Mouse (Mus musculus): ENCODE data around the gene Erc1.

Erc1 gene

GRCm38 (mm10) chr6:119808726-119809505, 39.1 kb downstream of the Erc1 start:
- DNase-seq (ENCODE audit: low spot score) = no peak

GRCm38 (mm10) chr6:119803239-119803638, 44.7 kb downstream of the Erc1 start:
- DNase-seq (ENCODE audit: low spot score) = no peak

- no peak for DNase-seq (ENCODE audit: low spot score)
Observed at GRCm38 (mm10) chr6:119796911-119797486, 51.0 kb downstream of the Erc1 start.

DNA sequence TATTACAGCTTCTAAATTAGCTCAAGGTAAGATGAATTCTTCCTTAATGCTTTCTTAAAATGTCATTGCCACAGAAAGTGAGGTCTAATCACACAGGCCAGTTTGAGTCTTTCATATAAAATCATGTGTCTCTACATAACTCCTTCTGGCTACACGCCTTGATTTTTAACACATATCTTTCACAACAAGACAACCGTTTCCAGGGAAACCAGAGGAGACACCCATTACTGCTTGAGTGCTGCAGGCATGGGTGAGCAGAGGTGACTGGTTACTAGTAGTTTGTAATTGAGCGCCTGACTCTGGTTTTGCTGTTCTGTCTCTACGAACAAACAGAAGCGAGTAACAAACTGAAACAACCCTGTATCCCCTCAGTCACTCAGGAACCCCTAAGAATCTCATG, 51.7 kb downstream of the Erc1 start:
- no peak for DNase-seq (ENCODE audit: low spot score)

DNA sequence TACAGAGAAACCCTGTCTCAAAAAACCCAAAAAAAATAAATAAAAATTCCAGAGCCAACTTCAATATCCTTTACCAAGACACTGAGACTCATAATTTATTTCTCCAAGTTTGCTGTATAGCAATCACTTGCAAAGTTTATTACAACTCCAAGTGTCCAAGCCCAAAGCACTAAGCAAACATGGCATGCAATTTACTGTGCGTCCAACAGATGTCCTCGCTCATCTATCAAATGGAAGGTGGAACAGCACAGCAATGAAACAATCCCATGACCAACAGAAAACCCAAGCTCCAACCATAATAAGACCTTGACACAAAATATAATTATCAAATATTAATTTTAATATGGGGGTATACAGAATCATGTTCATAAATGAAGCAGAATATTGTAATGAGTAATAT, 55.4 kb downstream of the Erc1 start:
- peak; percentile 41 for DNase-seq (ENCODE audit: low spot score)

DNA sequence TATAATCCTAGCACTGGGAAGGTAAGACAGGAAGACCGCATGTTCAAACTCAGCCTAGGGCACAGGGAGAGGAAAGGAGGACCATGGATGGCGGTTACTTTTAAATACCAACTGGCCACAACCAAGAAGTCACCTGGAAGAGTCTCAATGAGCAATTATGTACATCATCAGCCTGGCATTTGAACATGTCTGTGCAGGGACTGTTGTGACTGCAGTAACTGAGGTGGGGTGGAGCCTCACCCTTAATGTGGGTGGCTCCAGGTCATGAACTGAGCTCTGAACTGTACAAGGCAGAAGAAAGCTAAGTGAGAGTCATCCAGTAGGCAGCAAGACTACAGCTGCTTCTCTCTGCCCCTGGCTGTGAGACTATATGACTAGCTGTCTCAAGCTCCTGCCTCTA, 65.6 kb downstream of the Erc1 start:
- no peak for DNase-seq (ENCODE audit: low spot score)

DNA sequence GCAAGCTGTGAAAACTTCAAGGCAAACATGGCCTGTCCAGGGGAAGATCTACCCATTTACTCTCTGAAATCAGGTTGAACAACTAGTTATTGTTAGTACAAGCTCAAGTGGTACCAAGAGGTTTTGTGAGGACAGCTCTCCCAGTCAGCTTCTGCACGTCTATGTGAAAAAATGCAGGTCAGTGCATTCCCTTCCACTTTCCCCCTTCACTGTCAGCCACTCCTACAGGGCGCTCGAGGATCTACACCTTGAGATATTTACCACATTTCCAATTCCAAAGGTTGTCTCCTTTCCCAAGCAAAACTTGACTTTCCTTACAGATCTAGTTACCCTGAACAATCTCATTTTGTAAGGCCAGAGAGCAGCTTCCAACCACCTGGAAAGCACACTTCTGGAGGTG, 66.9 kb downstream of the Erc1 start:
- no peak for DNase-seq (ENCODE audit: low spot score)

- DNase-seq (ENCODE audit: low spot score) = no peak
Observed at GRCm38 (mm10) chr6:119768778-119769177, 79.2 kb downstream of the Erc1 start.

GRCm38 (mm10) chr6:119764355-119764754, 83.6 kb downstream of the Erc1 start:
- no peak for DNase-seq (ENCODE audit: low spot score)

GRCm38 (mm10) chr6:119759866-119760265, 88.1 kb downstream of the Erc1 start:
- DNase-seq (ENCODE audit: low spot score) = no peak

DNA sequence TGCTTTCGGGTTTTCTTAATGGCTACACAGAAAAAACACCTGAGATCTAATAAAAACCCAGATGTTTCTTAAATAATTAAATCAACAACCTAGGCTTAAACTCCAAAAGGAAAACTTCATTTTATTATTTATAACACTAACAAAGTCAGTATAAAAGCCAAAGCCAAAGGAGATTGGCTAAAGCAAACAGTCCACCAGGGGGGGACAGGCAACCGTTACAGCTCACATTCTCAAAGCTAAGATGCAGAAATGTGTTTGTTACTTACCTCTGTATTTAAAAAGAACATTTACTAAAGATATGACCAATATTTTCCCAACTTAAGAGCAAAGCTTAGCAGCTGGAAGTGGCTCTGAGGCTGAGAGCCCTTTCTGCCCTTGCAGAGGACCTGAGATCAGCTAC, 89.5 kb downstream of the Erc1 start:
- no peak for DNase-seq (ENCODE audit: low spot score)

DNA sequence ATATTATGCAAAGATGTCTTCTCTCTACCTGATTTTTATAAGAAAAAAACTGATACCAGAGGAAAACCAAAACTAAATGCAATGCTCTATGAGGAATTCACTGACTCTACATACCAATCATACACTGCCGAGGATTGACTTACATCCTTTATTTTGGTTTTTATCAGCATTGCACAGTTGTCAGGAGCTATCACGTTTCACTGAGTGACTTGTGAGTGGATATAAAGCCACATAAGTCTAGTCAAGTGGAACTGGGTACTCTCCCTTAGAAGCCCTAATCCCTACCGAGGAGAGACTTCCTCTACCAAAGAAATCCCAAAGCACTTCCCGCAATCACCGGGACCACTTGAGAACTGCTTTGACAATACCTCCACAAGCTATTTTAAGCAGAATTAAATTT, 90.2 kb downstream of the Erc1 start:
- DNase-seq (ENCODE audit: low spot score) = no peak

DNA sequence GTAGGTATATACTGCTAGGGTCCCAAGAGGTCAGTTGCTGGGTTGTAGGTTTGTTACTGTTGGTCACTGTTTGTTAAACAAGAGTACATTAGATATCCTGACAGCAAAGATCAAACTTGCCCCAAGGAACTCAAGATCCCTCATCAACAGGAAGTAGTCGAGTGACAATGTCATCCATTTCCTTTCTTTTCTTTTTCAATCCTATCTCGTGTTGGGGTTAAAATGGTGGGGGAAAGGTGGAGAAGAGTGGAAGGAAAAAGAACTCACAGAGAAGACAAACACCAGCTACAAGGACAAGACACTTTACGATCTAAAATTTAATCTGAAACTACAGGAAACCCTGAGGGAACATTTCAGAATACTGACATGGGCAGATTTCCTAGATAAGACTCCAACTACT, 92.1 kb downstream of the Erc1 start:
- no peak for DNase-seq (ENCODE audit: low spot score)

DNA sequence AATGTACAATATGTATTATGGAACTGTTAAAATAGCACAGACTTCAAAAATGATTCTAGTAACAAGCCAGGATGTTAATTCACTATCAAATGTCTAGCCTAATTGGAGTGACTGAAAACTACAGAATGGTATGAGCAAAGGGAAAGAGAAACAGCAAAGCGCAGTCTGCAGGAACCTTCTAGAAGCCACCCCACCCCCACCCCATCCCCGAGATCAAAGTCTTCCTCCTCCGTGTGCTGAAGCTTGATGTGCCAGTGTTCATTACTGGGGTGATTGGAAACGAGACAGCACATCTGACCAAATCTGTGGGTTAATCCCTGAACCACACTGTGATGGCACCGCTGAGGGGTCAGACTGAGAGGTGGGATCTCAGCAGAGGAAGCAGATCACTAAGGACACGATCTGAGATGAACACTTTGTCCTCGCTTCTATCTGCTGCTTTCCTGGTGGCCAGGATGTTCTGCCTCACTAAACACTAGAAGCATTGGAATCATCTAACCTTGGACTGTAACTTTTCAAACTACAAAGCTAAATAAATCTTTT, 98.8 kb downstream of the Erc1 start:
- no peak for DNase-seq (ENCODE audit: low spot score)

- DNase-seq (ENCODE audit: low spot score) = no peak
Observed at GRCm38 (mm10) chr6:119741861-119742260, 106.1 kb downstream of the Erc1 start.

- no peak for DNase-seq (ENCODE audit: low spot score)
Observed at GRCm38 (mm10) chr6:119740541-119740940, 107.4 kb downstream of the Erc1 start.

GRCm38 (mm10) chr6:119738638-119739375, 109.2 kb downstream of the Erc1 start:
- no peak for DNase-seq (ENCODE audit: low spot score)

DNA sequence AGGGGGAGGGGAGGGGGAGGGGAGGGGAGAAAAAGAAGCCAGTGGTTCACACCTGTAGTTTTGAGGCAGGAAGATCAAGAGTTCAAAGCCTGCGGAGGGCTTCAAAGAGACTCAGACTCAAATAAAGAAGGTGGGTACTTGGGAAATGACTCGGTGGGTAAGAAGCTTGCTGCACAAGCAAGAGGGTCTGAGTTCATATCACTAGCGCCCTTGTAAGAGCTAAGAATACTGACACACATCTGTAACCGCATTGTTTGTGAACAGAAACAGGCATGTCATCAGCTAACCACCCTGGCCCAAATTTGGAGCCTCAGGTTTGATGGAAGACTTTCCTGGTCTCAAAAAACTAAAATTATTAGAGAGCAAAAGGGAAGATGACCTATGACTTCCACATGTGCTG, 110.3 kb downstream of the Erc1 start:
- DNase-seq (ENCODE audit: low spot score) = no peak

DNA sequence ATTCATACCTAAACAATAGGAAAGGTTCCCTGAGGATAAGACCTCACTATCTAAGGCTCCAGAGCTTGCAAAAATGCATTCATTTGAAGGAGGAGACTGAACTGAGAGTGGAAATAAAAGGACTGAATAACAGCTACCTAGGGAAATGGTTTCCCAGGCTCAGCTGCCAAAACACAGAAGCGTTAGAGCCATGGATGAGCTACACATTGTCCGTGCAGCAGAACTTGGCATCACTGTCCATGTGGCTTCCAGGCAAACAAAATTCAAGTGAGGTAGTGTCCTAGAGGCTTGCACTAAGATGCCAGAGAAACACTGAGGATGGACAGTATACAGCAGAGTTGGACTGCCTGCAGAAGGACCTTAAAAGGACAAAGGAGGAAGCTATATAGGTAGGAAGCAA, 112.0 kb downstream of the Erc1 start:
- no peak for DNase-seq (ENCODE audit: low spot score)

DNA sequence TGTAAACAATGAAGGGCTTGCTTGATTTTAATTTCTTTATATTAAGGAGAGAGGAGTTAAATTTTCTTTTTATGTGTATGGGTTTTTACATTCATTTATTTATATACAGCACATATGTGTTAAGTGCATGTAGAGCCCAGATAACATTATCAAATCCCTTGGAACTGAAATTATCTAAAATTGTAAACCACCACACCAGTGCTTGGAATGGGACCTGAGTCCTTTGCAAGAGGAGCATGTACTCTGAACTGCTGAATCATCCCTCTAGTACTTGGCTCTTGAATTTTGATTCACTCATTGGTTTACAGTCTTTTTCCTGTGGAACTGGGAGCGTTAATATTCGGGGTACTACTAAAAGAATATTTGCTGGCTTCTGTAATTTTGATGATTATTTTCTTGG, 116.8 kb downstream of the Erc1 start:
- DNase-seq (ENCODE audit: low spot score) = no peak

GRCm38 (mm10) chr6:119715234-119715633, 132.7 kb downstream of the Erc1 start:
- DNase-seq (ENCODE audit: low spot score) = no peak

DNA sequence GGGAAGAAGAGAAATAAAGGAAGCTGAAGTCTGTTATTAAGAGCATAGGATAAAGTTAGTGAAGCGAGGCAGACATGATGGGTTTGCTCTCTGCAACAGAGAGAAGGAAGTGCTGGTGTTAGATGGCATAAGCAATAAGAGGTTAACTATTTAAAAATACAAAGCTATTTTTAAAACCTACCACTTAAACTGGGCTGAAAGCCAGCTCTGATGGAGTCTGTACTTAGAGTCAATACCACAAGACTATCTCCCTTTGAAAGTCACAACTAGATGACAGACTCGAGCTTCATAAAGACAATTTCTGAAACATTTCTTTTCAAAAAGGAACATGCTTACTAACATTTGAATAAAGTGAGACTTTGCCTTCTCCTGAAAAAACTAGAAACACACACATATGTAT, 134.0 kb downstream of the Erc1 start:
- DNase-seq (ENCODE audit: low spot score) = no peak

- no peak for DNase-seq (ENCODE audit: low spot score)
Observed at GRCm38 (mm10) chr6:119712486-119712885, 135.5 kb downstream of the Erc1 start.
